Comparison of ENCODE assay signal across 15 mouse cellular contexts in genomic region chr10:89486995-89487742, GRCm38 (mm10). TPM values are rescaled to one million over a fixed set of nuclear protein-coding genes. Genes with fewer than 3 reads are reported as not detected.
DNase-seq lines count a peak whose midpoint lies in the region; ATAC-seq lines count a peak whose summit lies in the region.
"Had no signal": no experiment of that assay in that cellular context is flagged by ENCODE, and none has a peak within 500 bp of the region (broad histone marks: within the 10 kb centered on the region; RNA-seq: fewer than 3 reads in every experiment).

No protein-coding gene starts in this region.

- intact Hi-C loops in heart, postnatal 14 days (cut with DNase I): no loop called here

- WGBS in midbrain, embryonic 11.5 days: 32% methylated on average over 4 of the region's 4 CpGs
- WGBS in midbrain, embryonic 15.5 days: 16% methylated on average over 4 of the region's 4 CpGs
- WGBS in hindbrain, embryonic 14.5 days: 18% methylated on average over 4 of the region's 4 CpGs

- no peaks in the 10 kb centered on the region for H3K27me3 ChIP-seq in midbrain, embryonic 11.5 days (ENCODE audit: control insufficient read depth, insufficient read depth, low read length)
- no peaks in the 10 kb centered on the region for H3K27me3 ChIP-seq in midbrain, embryonic 15.5 days (replicated peaks)
- H3K27me3 ChIP-seq in hindbrain, embryonic 14.5 days (ENCODE audit: control insufficient read depth, insufficient read depth, low read length): no peaks in the 10 kb centered on the region; the same call in 1 of the 2 replicates
- H3K27me3 ChIP-seq: kidney, embryonic 15.5 days; liver, embryonic 15.5 days had no signal

- peaks cover 10% of the 10 kb centered on the region for H3K4me1 ChIP-seq in midbrain, embryonic 11.5 days (ENCODE audit: control insufficient read depth, insufficient read depth, low read length)
- H3K4me1 ChIP-seq in midbrain, embryonic 15.5 days: peaks cover under 1% of the 10 kb centered on the region; the same call in 1 of the 2 replicates
- no peaks in the 10 kb centered on the region for H3K4me1 ChIP-seq in hindbrain, embryonic 14.5 days (replicated peaks; ENCODE audit: control insufficient read depth, insufficient read depth, low read length)
- H3K4me1 ChIP-seq: kidney, embryonic 15.5 days; liver, embryonic 15.5 days had no signal

- ATAC-seq in midbrain, embryonic 11.5 days (ENCODE audit: low FRiP score): peak; percentile 61
- no peak; the same call in 1 of the 2 replicates for ATAC-seq in midbrain, embryonic 15.5 days (replicated peaks)
- peak; percentile 51; the same call in 1 of the 2 replicates for ATAC-seq in hindbrain, embryonic 14.5 days (ENCODE audit: low FRiP score)
- no peak for ATAC-seq in monocyte, adult 5-6 weeks (replicated peaks; ENCODE audit: insufficient number of reproducible peaks, low FRiP score, low TSS enrichment, poor library complexity, severe bottlenecking)
- ATAC-seq: activated CD4-positive, CD25-positive, alpha-beta regulatory T cell, adult 4 months had no signal

- H3K36me3 ChIP-seq in midbrain, embryonic 11.5 days (ENCODE audit: control insufficient read depth, insufficient read depth, low read length): no peaks in the 10 kb centered on the region
- H3K36me3 ChIP-seq in midbrain, embryonic 15.5 days (replicated peaks): no peaks in the 10 kb centered on the region
- H3K36me3 ChIP-seq in hindbrain, embryonic 14.5 days (replicated peaks; ENCODE audit: control insufficient read depth, insufficient read depth): no peaks in the 10 kb centered on the region
- H3K36me3 ChIP-seq: kidney, embryonic 15.5 days; limb, embryonic 10.5 days; liver, embryonic 15.5 days had no signal

- H3K4me2 ChIP-seq in midbrain, embryonic 11.5 days: no peak overlapping the region
- H3K4me2 ChIP-seq in midbrain, embryonic 15.5 days: no peak overlapping the region
- no peak overlapping the region for H3K4me2 ChIP-seq in hindbrain, embryonic 14.5 days (replicated peaks)
- H3K4me2 ChIP-seq: kidney, embryonic 15.5 days; liver, embryonic 15.5 days had no signal

- no peak overlapping the region for H3K4me3 ChIP-seq in midbrain, embryonic 11.5 days (ENCODE audit: low read depth, low read length)
- no peak overlapping the region for H3K4me3 ChIP-seq in midbrain, embryonic 15.5 days
- H3K4me3 ChIP-seq in hindbrain, embryonic 14.5 days (replicated peaks; ENCODE audit: low read length): no peak overlapping the region
- H3K4me3 ChIP-seq: kidney, embryonic 15.5 days; limb, embryonic 10.5 days; liver, embryonic 15.5 days had no signal

- no peak for DNase-seq in midbrain, embryonic 11.5 days (ENCODE audit: low spot score, missing footprints)
- peak; percentile 30 for DNase-seq in adrenal gland, postnatal 10 days
- DNase-seq in hindbrain, embryonic 14.5 days (ENCODE audit: low spot score): no peak
- no peak for DNase-seq in heart, postnatal 14 days
- DNase-seq in testis, postnatal 10 days (ENCODE audit: low spot score): no peak
- DNase-seq: heart, postnatal 4 days; thymus, postnatal 4 days had no signal

- H3K27ac ChIP-seq in midbrain, embryonic 11.5 days (ENCODE audit: low read depth, low read length): no peak overlapping the region
- no peak overlapping the region for H3K27ac ChIP-seq in midbrain, embryonic 15.5 days
- no peak overlapping the region for H3K27ac ChIP-seq in hindbrain, embryonic 14.5 days
- H3K27ac ChIP-seq: kidney, embryonic 15.5 days; limb, embryonic 10.5 days; liver, embryonic 15.5 days; macrophage had no signal

- no peak overlapping the region for H3K9ac ChIP-seq in midbrain, embryonic 11.5 days (ENCODE audit: low read length)
- no peak overlapping the region for H3K9ac ChIP-seq in midbrain, embryonic 15.5 days
- H3K9ac ChIP-seq in hindbrain, embryonic 14.5 days: no peak overlapping the region
- H3K9ac ChIP-seq: kidney, embryonic 15.5 days; liver, embryonic 15.5 days had no signal

- H3K9me3 ChIP-seq in midbrain, embryonic 11.5 days (ENCODE audit: control insufficient read depth, low read length): no peaks in the 10 kb centered on the region
- no peaks in the 10 kb centered on the region for H3K9me3 ChIP-seq in midbrain, embryonic 15.5 days
- H3K9me3 ChIP-seq in hindbrain, embryonic 14.5 days (ENCODE audit: control insufficient read depth, low read length): no peaks in the 10 kb centered on the region
- H3K9me3 ChIP-seq: kidney, embryonic 15.5 days; limb, embryonic 10.5 days; liver, embryonic 15.5 days had no signal

RNA-seq across cellular contexts. Expression of gene Gas2l3, which starts 43.4 kb away (rescaled TPM):
- polyA plus RNA-seq in midbrain, embryonic 11.5 days (2014; fragmentation: Nextera tagmentation; extraction: Ambion mirVana): 8.9 and 10.4 TPM in 2 replicates
- 3.9 and 4.5 TPM in 2 replicates for polyA plus RNA-seq in midbrain, embryonic 15.5 days (2015; fragmentation: Nextera tagmentation; extraction: Ambion mirVana)
- 10 to 100 TPM in 1 of 2 experiments, 1 to 10 TPM in 1; 6.8 to 13.3 TPM for total RNA-seq in adrenal gland, postnatal 10 days (2021)
- polyA plus RNA-seq in hindbrain, embryonic 14.5 days (2014; fragmentation: Nextera tagmentation; extraction: Ambion mirVana): 5.8 and 6.3 TPM in 2 replicates
- 1 to 10 TPM; 3.5 to 5.5 TPM for total RNA-seq in heart, postnatal 14 days (2021)
- 1.3 to 6.1 TPM (median 1.7 TPM) in 3 replicates for total RNA-seq in monocyte, adult 5-6 weeks (2017)

RNA-seq across cellular contexts. Expression of gene Nr1h4, which starts 46.2 kb away (rescaled TPM):
- 0.08 and 0.27 TPM in 2 replicates for polyA plus RNA-seq in midbrain, embryonic 11.5 days (2014; fragmentation: Nextera tagmentation; extraction: Ambion mirVana)
- polyA plus RNA-seq in midbrain, embryonic 15.5 days (2015; fragmentation: Nextera tagmentation; extraction: Ambion mirVana): 0.08 TPM in 1 of 2 replicates, not detected in the other
- total RNA-seq in adrenal gland, postnatal 10 days (2021): 10 to 100 TPM; 14.5 to 19.2 TPM
- polyA plus RNA-seq in hindbrain, embryonic 14.5 days (2014; fragmentation: Nextera tagmentation; extraction: Ambion mirVana): 0.12 TPM in 1 of 2 replicates, not detected in the other
- total RNA-seq in heart, postnatal 14 days (2021): under 1 TPM; 0.51 to 0.53 TPM
- not detected in 3 replicates for total RNA-seq in monocyte, adult 5-6 weeks (2017)
- total RNA-seq: ES-E14 had no signal
- polyA plus RNA-seq: activated CD4-positive, CD25-positive, alpha-beta regulatory T cell, adult 4 months; limb, embryonic 10.5 days; macrophage had no signal

Comparison
In these comparisons a context has a peak if more than half of its experiments do, and no peak if none do; other contexts are left out.
1. ATAC-seq: peak in midbrain, embryonic 11.5 days (single experiment) and hindbrain, embryonic 14.5 days (single experiment); none in midbrain, embryonic 15.5 days (single experiment) and monocyte, adult 5-6 weeks (single experiment).
2. RNA of gene Nr1h4, which starts 46.2 kb away (total RNA-seq): 14.5 to 19.2 TPM in adrenal gland, postnatal 10 days; 0.51 to 0.53 TPM in heart, postnatal 14 days and not detected in monocyte, adult 5-6 weeks; every median in the first group is over 10 times any median in the second.